Mouse (Mus musculus): ENCODE results near the gene Slc35f3. TPM values are rescaled to one million over a fixed set of nuclear protein-coding genes. Genes with fewer than 3 reads are reported as not detected.

Gene Slc35f3
- polyA plus RNA-seq (2015; fragmentation: Nextera tagmentation; extraction: Ambion mirVana), result 0.68 and 0.88 TPM in 2 replicates

- no peaks in the 10 kb centered on the region for H3K9me3 ChIP-seq (ENCODE audit: control insufficient read depth, low read length)
- no peak within 1 kb of the TSS for H3K27ac ChIP-seq (replicated peaks)
- DNase-seq (ENCODE audit: low spot score), result peak; percentile 57
- ATAC-seq (ENCODE audit: low FRiP score, low TSS enrichment), result peak; percentile 65
- peak within 1 kb of the TSS; percentile 42 for H3K4me3 ChIP-seq (ENCODE audit: low read depth, low read length)
- 1% methylated on average over 58 of the region's 72 CpGs for WGBS
- TF ChIP-seq CTCF (IDR thresholded peaks at IDR 0.05; ENCODE audit: low read depth) (no peak), EP300 (optimal IDR thresholded peaks at IDR 0.05) (no peak)
- H3K9ac ChIP-seq (ENCODE audit: low read length), result 0 out of 2 replicates have a peak within 1 kb of the TSS, but pooled peaks have one; percentile 23
- H3K4me2 ChIP-seq (replicated peaks; ENCODE audit: low read depth), result peak within 1 kb of the TSS; percentile 80
- H3K4me1 ChIP-seq (replicated peaks; ENCODE audit: control insufficient read depth, insufficient read depth), result no peaks in the 10 kb centered on the region
- no peaks in the 10 kb centered on the region for H3K27me3 ChIP-seq (ENCODE audit: control insufficient read depth, insufficient read depth, low read length)
- no peaks in the 10 kb centered on the region for H3K36me3 ChIP-seq (ENCODE audit: control insufficient read depth, insufficient read depth, low read length)
Observed at GRCm38 (mm10) chr8:126298296-126299093, at the start of gene Slc35f3. Gene Slc35f3, plus strand, starts transcription at chr8:126298558.

GRCm38 (mm10) chr8:126250486-126250885, 47.9 kb upstream of the Slc35f3 start:
- no peaks in the 10 kb centered on the region for H3K4me1 ChIP-seq (replicated peaks; ENCODE audit: control insufficient read depth, insufficient read depth)
- no peaks in the 10 kb centered on the region for H3K9me3 ChIP-seq (ENCODE audit: control insufficient read depth, low read length)
- H3K36me3 ChIP-seq (ENCODE audit: control insufficient read depth, insufficient read depth, low read length), result no peaks in the 10 kb centered on the region
- no peak overlapping the region for H3K27ac ChIP-seq (replicated peaks)
- H3K4me2 ChIP-seq (replicated peaks; ENCODE audit: low read depth), result no peak overlapping the region
- ATAC-seq (ENCODE audit: low FRiP score, low TSS enrichment) (no peak), DNase-seq (ENCODE audit: low spot score) (no peak)
- no peak overlapping the region for H3K4me3 ChIP-seq (ENCODE audit: low read depth, low read length)
- WGBS, result 75% methylated on average over 4 of the region's 4 CpGs
- H3K9ac ChIP-seq (ENCODE audit: low read length), result no peak overlapping the region
- no peak for TF ChIP-seq CTCF (IDR thresholded peaks at IDR 0.05; ENCODE audit: low read depth)
- no peak for TF ChIP-seq EP300 (optimal IDR thresholded peaks at IDR 0.05)
- no peaks in the 10 kb centered on the region for H3K27me3 ChIP-seq (ENCODE audit: control insufficient read depth, insufficient read depth, low read length)

- Histone ChIP-seq H3K4me2 (replicated peaks; ENCODE audit: low read depth) (no peak overlapping the region), H3K9ac (ENCODE audit: low read length) (no peak overlapping the region), H3K9me3 (ENCODE audit: control insufficient read depth, low read length) (no peaks in the 10 kb centered on the region), H3K27ac (replicated peaks) (no peak overlapping the region), H3K4me3 (ENCODE audit: low read depth, low read length) (no peak overlapping the region), H3K4me1 (replicated peaks; ENCODE audit: control insufficient read depth, insufficient read depth) (no peaks in the 10 kb centered on the region), H3K27me3 (ENCODE audit: control insufficient read depth, insufficient read depth, low read length) (no peaks in the 10 kb centered on the region), H3K36me3 (ENCODE audit: control insufficient read depth, insufficient read depth, low read length) (no peaks in the 10 kb centered on the region)
- DNase-seq (ENCODE audit: low spot score) (no peak), ATAC-seq (ENCODE audit: low FRiP score, low TSS enrichment) (no peak)
- WGBS, result 49% methylated on average over 9 of the region's 9 CpGs
- TF ChIP-seq CTCF (IDR thresholded peaks at IDR 0.05; ENCODE audit: low read depth), result peak; percentile 37
- TF ChIP-seq EP300 (optimal IDR thresholded peaks at IDR 0.05), result no peak
Observed at GRCm38 (mm10) chr8:126256585-126257391, 41.6 kb upstream of the Slc35f3 start.

- Histone ChIP-seq H3K27ac (replicated peaks) (no peak overlapping the region), H3K27me3 (ENCODE audit: control insufficient read depth, insufficient read depth, low read length) (no peaks in the 10 kb centered on the region), H3K4me3 (ENCODE audit: low read depth, low read length) (no peak overlapping the region), H3K4me2 (replicated peaks; ENCODE audit: low read depth) (no peak overlapping the region), H3K9ac (ENCODE audit: low read length) (no peak overlapping the region), H3K4me1 (replicated peaks; ENCODE audit: control insufficient read depth, insufficient read depth) (no peaks in the 10 kb centered on the region), H3K9me3 (ENCODE audit: control insufficient read depth, low read length) (no peaks in the 10 kb centered on the region), H3K36me3 (ENCODE audit: control insufficient read depth, insufficient read depth, low read length) (no peaks in the 10 kb centered on the region)
- 55% methylated on average over 8 of the region's 8 CpGs for WGBS
- DNase-seq (ENCODE audit: low spot score) (no peak), ATAC-seq (ENCODE audit: low FRiP score, low TSS enrichment) (no peak)
- TF ChIP-seq EP300 (optimal IDR thresholded peaks at IDR 0.05) (no peak), CTCF (IDR thresholded peaks at IDR 0.05; ENCODE audit: low read depth) (no peak)
Observed at GRCm38 (mm10) chr8:126257392-126257681, 41.0 kb upstream of the Slc35f3 start.

GRCm38 (mm10) chr8:126258175-126258781, 40.1 kb upstream of the Slc35f3 start:
- DNase-seq (ENCODE audit: low spot score), result peak; percentile 67
- Histone ChIP-seq H3K4me1 (replicated peaks; ENCODE audit: control insufficient read depth, insufficient read depth) (no peaks in the 10 kb centered on the region), H3K27me3 (ENCODE audit: control insufficient read depth, insufficient read depth, low read length) (no peaks in the 10 kb centered on the region), H3K4me2 (replicated peaks; ENCODE audit: low read depth) (no peak overlapping the region), H3K27ac (replicated peaks) (no peak overlapping the region), H3K9me3 (ENCODE audit: control insufficient read depth, low read length) (no peaks in the 10 kb centered on the region), H3K9ac (ENCODE audit: low read length) (no peak overlapping the region), H3K4me3 (ENCODE audit: low read depth, low read length) (no peak overlapping the region), H3K36me3 (ENCODE audit: control insufficient read depth, insufficient read depth, low read length) (no peaks in the 10 kb centered on the region)
- no peak for TF ChIP-seq EP300 (optimal IDR thresholded peaks at IDR 0.05)
- TF ChIP-seq CTCF (IDR thresholded peaks at IDR 0.05; ENCODE audit: low read depth), result peak; percentile 87
- WGBS, result 3% methylated on average over 15 of the region's 15 CpGs
- ATAC-seq (ENCODE audit: low FRiP score, low TSS enrichment), result 0 out of 2 replicates have a peak, but pooled peaks have one; percentile 59
